Mouse (Mus musculus) urinary bladder, postnatal 36 days (tissue): ENCODE measurements around the gene Nisch.

Experiments used
- DNase-seq, 2 experiments: peaks; one replicate each; pipeline ENCODE4 v3.0.0; 2022; ENCODE audit warnings: low spot score in 2 of 2, mixed read lengths in 1 of 2

Nisch gene

GRCm38 (mm10) chr14:31130236-31131220 lies 86.2 kb downstream of the Nisch start, which contains the start of gene Nt5dc2:
Gene Nt5dc2 (plus strand): TSS chr14:31131053.
- DNase-seq = peak; percentile 73 to 85

- DNase-seq = no peak
Observed at GRCm38 (mm10) chr14:31129326-31130235, 87.2 kb downstream of the Nisch start.

GRCm38 (mm10) chr14:31128826-31129219 lies 87.9 kb downstream of the Nisch start, which contains the start of gene Smim4:
Gene Smim4 (minus strand): TSS chr14:31128956.
- peak; percentile 87 to 96 for DNase-seq

- DNase-seq = peak in 1 of 2 experiments; percentile 58
Observed at GRCm38 (mm10) chr14:31128101-31128825, 88.5 kb downstream of the Nisch start.

GRCm38 (mm10) chr14:31126826-31127225 lies 89.9 kb downstream of the Nisch start:
- DNase-seq = no peak

GRCm38 (mm10) chr14:31125106-31126075 lies 91.4 kb downstream of the Nisch start:
- DNase-seq = no peak
